Mouse (Mus musculus) G1E (cell line): ENCODE measurements around the gene Slc6a1.

Experiments used
- CTCF ChIP-seq: IDR thresholded peaks from 2 replicates; pipeline ENCODE4 v1.5.1; 2012; ENCODE audit warnings: low read depth, low read length, inconsistent platforms, mixed read lengths
- GATA1 ChIP-seq: IDR thresholded peaks from 2 replicates; pipeline ENCODE4 v1.6.1; 2012; ENCODE audit warnings: borderline replicate concordance, low read length, inconsistent platforms, mixed read lengths
- POLR2AphosphoS5 ChIP-seq: IDR thresholded peaks from 2 replicates; pipeline ENCODE4 v1.6.1; 2012; ENCODE audit warnings: low read depth, low read length, inconsistent platforms; ENCODE audit not compliant: insufficient replicate concordance

DNA sequence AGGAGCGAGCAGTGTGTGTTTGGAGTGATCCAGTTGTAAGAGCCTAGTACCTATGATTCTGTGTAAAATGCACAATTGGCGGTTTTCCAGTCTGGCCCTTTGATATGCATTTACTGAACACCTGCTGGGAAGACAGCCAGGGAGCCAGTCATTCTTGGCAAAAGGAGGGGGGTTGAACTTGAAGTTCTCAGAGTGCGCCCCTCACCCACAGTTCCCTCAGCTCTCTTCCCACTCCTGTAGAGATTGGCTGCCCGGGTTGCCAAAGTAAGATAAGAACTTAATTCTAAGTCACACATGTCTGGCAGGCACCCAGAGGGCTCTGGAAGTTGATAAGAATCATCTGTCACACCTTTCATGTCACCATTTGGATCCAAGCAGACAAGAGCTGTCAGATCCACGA lies 18.0 kb upstream of the Slc6a1 start:
- TF ChIP-seq GATA1 (no peak), CTCF (no peak), POLR2AphosphoS5 (no peak)
